Mouse (Mus musculus) heart, embryonic 16.5 days (tissue): Measurements from ENCODE around the gene Egfem1. TPM values are rescaled to one million over a fixed set of nuclear protein-coding genes. Genes with fewer than 3 reads are reported as not detected.

Source experiments
- ATAC-seq: fragments of 200-750 bp; cut with Nextera tagmentation; replicated peaks from 2 replicates; pipeline ENCODE4 v1.8.0; 2017; ENCODE audit warnings: moderate number of reproducible peaks; ENCODE audit not compliant: insufficient read depth, low FRiP score; ENCODE audit errors: extremely low read depth
- H3K27ac ChIP-seq: fragments of 300-500 bp; sonication (generic); 2 replicates; pipeline ENCODE4 v1.5.1; 2014; ENCODE audit warnings: mild to moderate bottlenecking, low read length, control low read depth, moderate library complexity
- H3K27me3 ChIP-seq: fragments of 300-500 bp; sonication (generic); 2 replicates; pipeline ENCODE4 v1.6.1; 2014; ENCODE audit warnings: low read length, mixed read lengths; ENCODE audit not compliant: control insufficient read depth, insufficient read depth
- H3K36me3 ChIP-seq: fragments of 300-500 bp; sonication (generic); 2 replicates; pipeline ENCODE4 v1.6.1; 2014; ENCODE audit not compliant: control insufficient read depth, insufficient read depth
- H3K4me1 ChIP-seq: fragments of 300-500 bp; sonication (generic); 2 replicates; pipeline ENCODE4 v1.6.1; 2014; ENCODE audit warnings: low read length, mixed read lengths; ENCODE audit not compliant: control insufficient read depth, insufficient read depth
- H3K4me2 ChIP-seq: fragments of 300-500 bp; sonication (generic); 2 replicates; pipeline ENCODE4 v1.6.1; 2014; ENCODE audit warnings: low read depth, mild to moderate bottlenecking, control low read depth, low read length
- H3K4me3 ChIP-seq: fragments of 300-500 bp; sonication (generic); 2 replicates; pipeline ENCODE4 v1.5.1; 2014; ENCODE audit warnings: mild to moderate bottlenecking, control low read depth, low read length
- H3K9ac ChIP-seq: fragments of 300-500 bp; sonication (generic); 2 replicates; pipeline ENCODE4 v1.6.1; 2014; ENCODE audit warnings: low read length, control low read depth
- H3K9me3 ChIP-seq: fragments of 300-500 bp; sonication (generic); replicated peaks from 2 replicates; pipeline ENCODE4 v1.6.1; 2016; ENCODE audit warnings: low read length; ENCODE audit not compliant: control insufficient read depth
- WGBS: fragments of 180-500 bp; shearing (Covaris S2); extraction: QIAGEN DNeasy Blood & Tissue Kit; methylation state at CpG from one replicate; pipeline ENCODE4 v1.1.7; 2014; 5-methylcytosine and 5-hydroxymethylcytosine counted together
- polyA plus RNA-seq: library from polyadenylated mRNA; unstranded; fragments of >200 nt; fragmentation: Nextera tagmentation; extraction: Ambion mirVana; gene quantifications from 2 replicates; pipeline ENCODE4 v1.2.1, GENCODE M21; 2015

Egfem1 gene
- polyA plus RNA-seq, 1 experiment from 2014 or later: 0.95 TPM

GRCm38 (mm10) chr3:29176991-29177390 is 95.2 kb downstream of the Egfem1 start:
- ATAC-seq: no peak
- Histone ChIP-seq H3K9me3 (no peaks in the 10 kb centered on the region), H3K27ac (no peak overlapping the region), H3K9ac (no peak overlapping the region), H3K36me3 (no peaks in the 10 kb centered on the region), H3K27me3 (no peaks in the 10 kb centered on the region), H3K4me2 (no peak overlapping the region), H3K4me3 (no peak overlapping the region), H3K4me1 (no peaks in the 10 kb centered on the region)

- Histone ChIP-seq H3K4me3 (no peak overlapping the region), H3K4me1 (no peaks in the 10 kb centered on the region), H3K27ac (no peak overlapping the region), H3K9me3 (no peaks in the 10 kb centered on the region), H3K4me2 (no peak overlapping the region), H3K27me3 (no peaks in the 10 kb centered on the region), H3K9ac (no peak overlapping the region), H3K36me3 (no peaks in the 10 kb centered on the region)
- ATAC-seq: no peak
- WGBS: 81% methylated on average over 10 of the region's 10 CpGs
Measured at GRCm38 (mm10) chr3:29182988-29183387, 101.2 kb downstream of the Egfem1 start.

GRCm38 (mm10) chr3:29183615-29184198 is 101.9 kb downstream of the Egfem1 start:
- Histone ChIP-seq H3K9me3 (no peaks in the 10 kb centered on the region), H3K9ac (no peak overlapping the region), H3K27ac (no peak overlapping the region), H3K4me1 (no peaks in the 10 kb centered on the region), H3K4me2 (no peak overlapping the region), H3K4me3 (no peak overlapping the region), H3K36me3 (no peaks in the 10 kb centered on the region), H3K27me3 (no peaks in the 10 kb centered on the region)
- WGBS: 53% methylated on average over 7 of the region's 7 CpGs
- ATAC-seq: no peak

- no peak overlapping the region for H3K4me3 ChIP-seq
- WGBS: 73% methylated on average over 7 of the region's 7 CpGs
- no peak for ATAC-seq
Measured at GRCm38 (mm10) chr3:29184486-29185241, 102.8 kb downstream of the Egfem1 start.

GRCm38 (mm10) chr3:29190263-29190662 is 108.4 kb downstream of the Egfem1 start:
- Histone ChIP-seq H3K27ac (no peak overlapping the region), H3K27me3 (no peaks in the 10 kb centered on the region), H3K36me3 (no peaks in the 10 kb centered on the region), H3K4me1 (no peaks in the 10 kb centered on the region), H3K4me2 (no peak overlapping the region), H3K9me3 (no peaks in the 10 kb centered on the region), H3K9ac (no peak overlapping the region), H3K4me3 (no peak overlapping the region)
- no peak for ATAC-seq
- 60% methylated on average over 6 of the region's 6 CpGs for WGBS

More at GRCm38 (mm10) chr3:29184486-29185241, 102.8 kb downstream of the Egfem1 start:
- H3K9me3 ChIP-seq: no peaks in the 10 kb centered on the region
- no peak overlapping the region for H3K27ac ChIP-seq
- H3K4me2 ChIP-seq: no peak overlapping the region
- H3K9ac ChIP-seq: no peak overlapping the region
- no peaks in the 10 kb centered on the region for H3K36me3 ChIP-seq
- no peaks in the 10 kb centered on the region for H3K4me1 ChIP-seq
- H3K27me3 ChIP-seq: no peaks in the 10 kb centered on the region

- no peak for ATAC-seq
- H3K4me3 ChIP-seq: no peak overlapping the region
- no peaks in the 10 kb centered on the region for H3K36me3 ChIP-seq
- H3K9ac ChIP-seq: no peak overlapping the region
- no peaks in the 10 kb centered on the region for H3K4me1 ChIP-seq
- no peaks in the 10 kb centered on the region for H3K9me3 ChIP-seq
- H3K27ac ChIP-seq: no peak overlapping the region
- H3K27me3 ChIP-seq: no peaks in the 10 kb centered on the region
- H3K4me2 ChIP-seq: no peak overlapping the region
- 80% methylated on average over 10 of the region's 10 CpGs for WGBS
Measured at GRCm38 (mm10) chr3:29197727-29198512, 116.1 kb downstream of the Egfem1 start.

GRCm38 (mm10) chr3:29200601-29201000 is 118.8 kb downstream of the Egfem1 start:
- no peak overlapping the region for H3K9ac ChIP-seq
- no peaks in the 10 kb centered on the region for H3K4me1 ChIP-seq
- no peaks in the 10 kb centered on the region for H3K9me3 ChIP-seq
- H3K4me3 ChIP-seq: no peak overlapping the region
- no peak for ATAC-seq
- H3K27me3 ChIP-seq: no peaks in the 10 kb centered on the region
- no peaks in the 10 kb centered on the region for H3K36me3 ChIP-seq
- H3K27ac ChIP-seq: no peak overlapping the region
- H3K4me2 ChIP-seq: peak overlapping the region; percentile 12; the same call in 1 of the 2 replicates
- WGBS: 34% methylated on average over 8 of the region's 8 CpGs

GRCm38 (mm10) chr3:29202536-29202935 is 120.7 kb downstream of the Egfem1 start:
- no peak overlapping the region for H3K9ac ChIP-seq
- H3K4me1 ChIP-seq: no peaks in the 10 kb centered on the region
- ATAC-seq: no peak
- H3K36me3 ChIP-seq: no peaks in the 10 kb centered on the region
- 85% methylated on average over 6 of the region's 6 CpGs for WGBS
- no peak overlapping the region for H3K4me3 ChIP-seq
- no peaks in the 10 kb centered on the region for H3K27me3 ChIP-seq
- no peak overlapping the region for H3K4me2 ChIP-seq
- no peak overlapping the region for H3K27ac ChIP-seq
- no peaks in the 10 kb centered on the region for H3K9me3 ChIP-seq

GRCm38 (mm10) chr3:29222414-29222813 is 140.6 kb downstream of the Egfem1 start:
- Histone ChIP-seq H3K9me3 (no peaks in the 10 kb centered on the region), H3K36me3 (no peaks in the 10 kb centered on the region), H3K9ac (no peak overlapping the region), H3K4me2 (no peak overlapping the region), H3K27me3 (no peaks in the 10 kb centered on the region), H3K4me1 (no peaks in the 10 kb centered on the region), H3K4me3 (no peak overlapping the region), H3K27ac (no peak overlapping the region)
- ATAC-seq: no peak
- 67% methylated on average over 2 of the region's 2 CpGs for WGBS
